Mouse (Mus musculus): ENCODE data around the gene Hoxa10. TPM values are rescaled to one million over a fixed set of nuclear protein-coding genes. Genes with fewer than 3 reads are reported as not detected.
A peak's percentile ranks its signal among the peaks of the same experiment; 100 is the strongest.

Hoxa10 gene
- polyA plus RNA-seq, 1 experiment from 2014 or later, result 0.31 TPM

DNA sequence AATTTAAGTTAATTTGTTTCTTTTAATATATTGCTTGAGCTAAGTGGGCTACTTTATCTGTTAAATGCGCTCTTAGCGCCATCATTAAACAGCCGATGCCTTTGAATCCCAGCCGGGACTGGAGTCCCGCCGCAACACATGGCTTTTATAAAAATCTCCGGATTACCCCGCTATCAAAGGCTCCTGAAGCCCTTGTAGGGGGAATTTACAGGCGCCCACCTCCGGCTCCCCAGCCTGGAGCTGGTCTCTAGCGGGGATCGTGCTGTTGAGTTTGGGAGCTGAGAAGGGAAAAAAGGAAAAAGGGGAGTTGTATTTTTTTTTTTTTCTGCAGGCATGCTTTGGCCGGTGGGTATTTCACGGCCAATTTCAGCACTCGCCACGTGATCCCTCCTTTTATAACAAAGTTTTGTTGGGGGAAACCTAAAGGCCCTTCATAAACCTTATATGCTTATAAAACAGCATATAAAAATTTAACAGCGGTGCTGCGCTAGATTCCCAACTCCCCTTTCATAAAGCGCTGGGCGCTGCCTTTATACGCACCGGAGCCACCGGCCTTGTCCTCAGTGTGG is 3.9 kb upstream of the Hoxa10 start:
- peak overlapping the region; percentile 42 for H3K4me2 ChIP-seq
- no peaks in the 10 kb centered on the region for H3K36me3 ChIP-seq
- peak overlapping the region; percentile 16 for H3K4me3 ChIP-seq
- ATAC-seq (ENCODE audit: insufficient number of reproducible peaks, low FRiP score), result no peak
- H3K9me3 ChIP-seq (replicated peaks), result no peaks in the 10 kb centered on the region
- H3K27ac ChIP-seq (ENCODE audit: poor library complexity, severe bottlenecking), result no peak overlapping the region
- peaks cover 95% of the 10 kb centered on the region for H3K27me3 ChIP-seq (replicated peaks)
- H3K4me1 ChIP-seq (replicated peaks), result 0 out of 2 replicates have a peak, but pooled peaks cover 8% of the 10 kb centered on the region
- 1% methylated on average over 23 of the region's 23 CpGs for WGBS
- H3K9ac ChIP-seq, result no peak overlapping the region

DNA sequence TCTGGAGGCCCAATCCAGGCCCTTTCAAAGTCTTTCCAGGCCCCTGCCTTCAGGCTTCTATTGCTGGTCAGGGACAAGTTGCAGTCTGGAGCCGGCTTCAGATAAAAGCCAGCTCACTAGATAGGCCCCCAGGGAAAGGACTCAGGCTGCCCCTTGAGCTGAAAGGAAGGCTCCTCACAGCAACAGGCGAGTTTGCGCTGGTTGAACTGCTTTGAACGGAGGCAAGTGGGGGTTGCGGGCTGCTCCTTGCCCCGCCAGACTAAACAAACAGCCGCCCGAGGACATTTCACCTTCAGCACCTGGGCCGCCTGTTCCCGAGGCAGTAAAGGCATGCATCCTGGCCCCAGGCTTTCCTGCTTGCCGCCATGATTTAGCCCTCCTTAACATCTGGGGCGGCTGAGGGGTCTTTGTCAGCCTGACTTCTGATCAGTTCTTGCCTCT is 3.0 kb upstream of the Hoxa10 start:
- H3K4me1 ChIP-seq (replicated peaks), result 0 out of 2 replicates have a peak, but pooled peaks cover 8% of the 10 kb centered on the region
- peaks cover 91% of the 10 kb centered on the region for H3K27me3 ChIP-seq (replicated peaks)
- H3K36me3 ChIP-seq, result no peaks in the 10 kb centered on the region
- no peak overlapping the region for H3K27ac ChIP-seq (ENCODE audit: poor library complexity, severe bottlenecking)
- no peak overlapping the region for H3K9ac ChIP-seq
- ATAC-seq (ENCODE audit: insufficient number of reproducible peaks, low FRiP score), result no peak
- H3K9me3 ChIP-seq (replicated peaks), result no peaks in the 10 kb centered on the region
- WGBS, result 3% methylated on average over 12 of the region's 12 CpGs
- H3K4me2 ChIP-seq, result no peak overlapping the region
- no peak overlapping the region for H3K4me3 ChIP-seq

DNA sequence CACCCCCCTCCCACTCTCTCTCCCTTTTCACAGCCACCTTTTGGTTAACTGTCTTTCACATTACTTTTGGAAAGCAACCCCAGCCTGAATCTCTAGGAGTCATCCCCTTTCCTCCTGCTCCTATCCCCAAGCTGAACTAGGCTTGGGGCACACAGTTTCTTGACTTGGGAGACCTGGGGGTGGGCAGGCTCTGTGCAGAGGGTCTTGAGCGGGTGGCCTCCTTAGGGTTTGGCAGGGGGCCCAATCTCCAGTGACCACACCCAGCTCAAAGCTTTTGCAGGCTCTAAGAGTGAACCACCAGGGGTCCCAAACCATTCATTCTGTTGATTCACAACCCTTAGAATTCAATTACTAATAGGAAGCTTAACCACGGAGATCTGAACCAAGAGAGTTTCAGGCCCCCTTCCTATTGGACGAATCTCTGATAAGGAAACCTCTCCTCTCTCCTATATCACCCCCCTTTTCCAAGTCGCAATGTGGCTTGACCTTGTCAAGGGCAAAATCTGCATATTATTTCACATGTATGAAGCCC is 2.2 kb upstream of the Hoxa10 start:
- ATAC-seq (ENCODE audit: insufficient number of reproducible peaks, low FRiP score), result no peak
- peaks cover 88% of the 10 kb centered on the region for H3K27me3 ChIP-seq (replicated peaks)
- 4% methylated on average over 4 of the region's 4 CpGs for WGBS
- H3K9me3 ChIP-seq (replicated peaks), result no peaks in the 10 kb centered on the region
- H3K27ac ChIP-seq (ENCODE audit: poor library complexity, severe bottlenecking), result no peak overlapping the region
- H3K4me1 ChIP-seq (replicated peaks), result 0 out of 2 replicates have a peak, but pooled peaks cover 8% of the 10 kb centered on the region
- H3K4me3 ChIP-seq, result no peak overlapping the region
- no peak overlapping the region for H3K9ac ChIP-seq
- no peaks in the 10 kb centered on the region for H3K36me3 ChIP-seq
- H3K4me2 ChIP-seq, result no peak overlapping the region

DNA sequence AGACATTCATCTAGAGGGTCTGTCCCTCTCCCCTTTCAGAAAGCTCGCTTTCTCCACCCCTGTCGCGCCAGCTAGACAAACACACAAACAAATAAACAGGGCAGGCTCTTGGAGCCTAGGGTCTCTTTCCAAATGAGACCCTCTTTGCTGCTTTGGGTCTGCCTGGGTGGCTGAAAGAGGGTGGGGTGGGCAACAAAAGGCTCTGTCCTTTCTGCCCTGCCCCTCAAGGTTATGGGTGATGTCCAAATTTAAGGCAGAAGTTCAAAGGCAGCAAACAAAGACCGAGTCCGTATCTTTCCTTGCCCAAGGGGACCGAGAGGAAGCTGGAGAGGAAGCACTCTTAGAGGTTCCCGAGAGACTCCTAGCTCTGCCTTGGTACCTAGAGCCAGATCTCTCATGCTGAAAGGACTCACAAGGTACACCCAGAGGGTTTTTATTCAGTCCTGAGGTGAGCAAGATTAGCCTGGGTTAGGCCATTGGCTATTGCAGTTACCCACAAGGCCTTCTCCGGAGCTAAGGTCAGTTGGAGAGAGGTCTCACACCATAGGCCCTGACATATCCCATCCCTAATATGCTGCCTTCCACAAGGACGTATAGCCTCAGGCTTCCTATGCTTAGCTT is 457 bp upstream of the Hoxa10 start:
- WGBS, result 2% methylated on average over 9 of the region's 9 CpGs
- peaks cover 90% of the 10 kb centered on the region for H3K27me3 ChIP-seq (replicated peaks)
- H3K4me2 ChIP-seq, result no peak overlapping the region
- H3K4me3 ChIP-seq, result no peak overlapping the region
- H3K4me1 ChIP-seq (replicated peaks), result 0 out of 2 replicates have a peak, but pooled peaks cover 6% of the 10 kb centered on the region
- no peak for ATAC-seq (ENCODE audit: insufficient number of reproducible peaks, low FRiP score)
- H3K9ac ChIP-seq, result no peak overlapping the region
- no peaks in the 10 kb centered on the region for H3K9me3 ChIP-seq (replicated peaks)
- no peak overlapping the region for H3K27ac ChIP-seq (ENCODE audit: poor library complexity, severe bottlenecking)
- no peaks in the 10 kb centered on the region for H3K36me3 ChIP-seq

DNA sequence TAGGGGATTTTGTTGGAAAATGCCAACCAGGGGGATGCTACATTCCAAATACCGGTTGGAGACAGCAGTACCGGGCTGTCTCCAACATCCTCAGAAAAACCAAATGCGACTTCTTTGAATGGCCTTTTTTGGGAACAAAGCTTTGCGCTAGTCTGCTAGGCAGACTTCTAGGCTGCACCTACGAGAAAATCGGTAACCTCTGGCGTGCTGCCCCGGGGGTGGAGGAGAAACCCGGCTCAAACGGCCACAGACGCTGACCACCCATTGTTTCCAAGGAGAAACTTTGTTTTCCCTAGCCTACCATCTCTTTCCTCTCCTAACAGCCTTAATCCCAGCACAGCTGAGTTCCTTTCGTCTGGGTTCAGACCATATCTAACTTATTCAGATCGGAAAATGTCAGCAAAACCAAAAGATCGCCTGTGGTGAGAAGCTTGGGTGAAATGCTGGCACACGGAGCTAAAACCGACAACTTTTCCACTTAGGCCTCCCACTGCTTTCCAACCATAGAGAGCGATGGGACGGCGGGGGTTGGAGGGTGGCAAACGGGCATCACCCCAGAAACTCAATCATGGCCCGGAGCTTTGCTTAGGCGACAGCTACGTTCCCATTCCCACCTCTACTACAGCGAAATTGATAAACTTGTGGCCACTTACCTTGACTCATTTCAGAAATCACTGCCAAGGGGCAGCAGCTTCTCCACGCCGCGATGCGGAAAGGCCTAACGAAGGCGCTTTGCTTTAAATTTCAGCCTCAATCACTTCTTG is 847 bp downstream of the Hoxa10 start:
- H3K9me3 ChIP-seq (replicated peaks), result no peaks in the 10 kb centered on the region
- no peak overlapping the region for H3K9ac ChIP-seq
- H3K27me3 ChIP-seq (replicated peaks), result peaks cover 90% of the 10 kb centered on the region
- no peaks in the 10 kb centered on the region for H3K36me3 ChIP-seq
- H3K4me3 ChIP-seq, result peak overlapping the region; percentile 26
- peak overlapping the region; percentile 48 for H3K4me2 ChIP-seq
- 0 out of 2 replicates have a peak, but pooled peaks cover under 1% of the 10 kb centered on the region for H3K4me1 ChIP-seq (replicated peaks)
- H3K27ac ChIP-seq (ENCODE audit: poor library complexity, severe bottlenecking), result no peak overlapping the region
- 1% methylated on average over 30 of the region's 30 CpGs for WGBS
- no peak for ATAC-seq (ENCODE audit: insufficient number of reproducible peaks, low FRiP score)

DNA sequence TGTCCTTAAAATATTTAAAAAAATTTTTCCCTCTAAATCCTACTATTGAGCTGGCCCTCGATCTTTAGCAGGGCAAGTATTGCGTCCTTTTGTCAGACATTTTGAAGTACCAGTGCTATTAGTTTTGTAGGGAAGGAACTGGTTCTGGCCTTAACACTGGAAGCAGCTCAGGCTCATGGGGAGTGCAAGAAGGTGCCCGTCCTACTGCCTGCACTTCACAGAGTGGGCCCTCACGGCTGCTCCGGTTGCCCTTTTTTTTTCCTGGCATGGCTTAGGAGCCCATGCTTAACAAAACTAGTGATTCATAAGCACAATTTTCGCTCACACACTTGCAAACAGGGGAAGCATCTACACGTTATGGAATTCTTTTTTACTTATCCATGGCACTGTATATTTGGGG is 1.7 kb downstream of the Hoxa10 start:
- Histone ChIP-seq H3K9ac (no peak overlapping the region), H3K4me1 (replicated peaks) (no peaks in the 10 kb centered on the region)

DNA sequence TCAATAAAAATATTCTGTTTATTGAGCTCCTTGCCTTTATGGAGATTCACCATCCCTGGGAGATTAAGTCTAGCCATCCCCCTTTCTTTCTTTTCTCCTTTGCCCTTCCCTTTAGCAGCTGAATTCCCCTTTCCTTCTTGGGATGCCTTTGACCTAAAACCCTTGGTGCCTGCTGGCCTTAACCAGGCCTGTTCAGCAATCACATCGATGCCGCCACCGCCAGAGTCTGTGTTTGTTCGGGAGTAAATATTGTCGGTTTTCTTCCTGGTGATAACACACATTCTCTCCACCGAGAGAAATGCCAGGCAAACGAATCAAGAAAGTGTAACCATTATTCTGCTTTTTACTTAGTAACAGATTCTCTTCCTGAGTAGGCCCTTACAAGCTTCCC is 2.5 kb downstream of the Hoxa10 start:
- H3K27me3 ChIP-seq (replicated peaks), result peaks cover 91% of the 10 kb centered on the region
- H3K4me3 ChIP-seq, result no peak overlapping the region
- no peak overlapping the region for H3K9ac ChIP-seq
- no peak for ATAC-seq (ENCODE audit: insufficient number of reproducible peaks, low FRiP score)
- H3K9me3 ChIP-seq (replicated peaks), result no peaks in the 10 kb centered on the region
- H3K4me2 ChIP-seq, result no peak overlapping the region
- H3K36me3 ChIP-seq, result no peaks in the 10 kb centered on the region
- WGBS, result under 1% methylated on average over 7 of the region's 7 CpGs
- H3K27ac ChIP-seq (ENCODE audit: poor library complexity, severe bottlenecking), result no peak overlapping the region
- H3K4me1 ChIP-seq (replicated peaks), result no peaks in the 10 kb centered on the region

More for the DNA sequence above, 1.7 kb downstream of the Hoxa10 start:
- WGBS, result 1% methylated on average over 7 of the region's 7 CpGs
- Histone ChIP-seq H3K4me3 (no peak overlapping the region), H3K9me3 (replicated peaks) (no peaks in the 10 kb centered on the region), H3K27me3 (replicated peaks) (peaks cover 91% of the 10 kb centered on the region), H3K27ac (ENCODE audit: poor library complexity, severe bottlenecking) (no peak overlapping the region), H3K4me2 (no peak overlapping the region), H3K36me3 (no peaks in the 10 kb centered on the region)
- no peak for ATAC-seq (ENCODE audit: insufficient number of reproducible peaks, low FRiP score)

DNA sequence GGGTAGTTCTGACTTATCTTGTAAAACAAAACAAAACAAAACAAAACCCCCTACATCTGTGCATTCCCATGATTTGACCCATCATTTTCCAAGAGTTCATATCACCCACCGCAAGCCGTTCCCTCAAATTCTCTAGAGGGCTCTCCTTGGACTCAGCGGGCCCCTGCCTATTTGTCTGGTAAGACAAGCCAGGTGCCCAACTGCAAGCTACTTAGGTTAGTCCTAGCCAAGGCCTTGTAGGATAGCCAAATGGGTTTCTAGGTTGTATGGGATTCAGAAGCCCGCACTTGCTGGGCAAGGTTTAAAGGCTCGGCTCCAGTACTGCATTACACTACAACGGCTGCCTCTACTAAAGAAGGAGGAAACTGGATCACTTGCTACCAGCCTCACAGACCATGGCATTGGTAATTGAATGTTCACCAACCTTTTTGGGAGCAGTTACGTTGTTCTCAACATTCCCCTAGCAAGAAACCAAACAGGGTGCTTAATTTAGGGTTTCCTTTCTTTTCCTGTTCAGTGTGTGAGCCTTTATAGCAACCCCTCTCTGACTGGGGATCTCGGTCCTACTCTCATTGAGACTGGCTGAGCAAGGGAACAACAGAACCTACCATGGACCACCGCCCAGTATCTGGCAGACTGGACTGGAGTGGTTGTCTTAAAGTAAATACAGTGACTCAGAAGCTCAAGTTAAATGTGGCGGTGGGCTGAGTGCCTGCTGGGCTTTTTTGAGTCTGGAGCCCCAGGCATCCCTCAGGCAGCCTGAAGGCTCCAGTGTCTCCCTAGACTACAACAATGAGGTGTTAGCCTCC is 3.1 kb downstream of the Hoxa10 start:
- Histone ChIP-seq H3K27ac (ENCODE audit: poor library complexity, severe bottlenecking) (no peak overlapping the region), H3K9ac (no peak overlapping the region), H3K36me3 (no peaks in the 10 kb centered on the region), H3K4me1 (replicated peaks) (0 out of 2 replicates have a peak, but pooled peaks cover 2% of the 10 kb centered on the region), H3K4me3 (no peak overlapping the region), H3K27me3 (replicated peaks) (peaks cover 91% of the 10 kb centered on the region), H3K4me2 (no peak overlapping the region), H3K9me3 (replicated peaks) (no peaks in the 10 kb centered on the region)
- no peak for ATAC-seq (ENCODE audit: insufficient number of reproducible peaks, low FRiP score)
- 8% methylated on average over 10 of the region's 10 CpGs for WGBS

DNA sequence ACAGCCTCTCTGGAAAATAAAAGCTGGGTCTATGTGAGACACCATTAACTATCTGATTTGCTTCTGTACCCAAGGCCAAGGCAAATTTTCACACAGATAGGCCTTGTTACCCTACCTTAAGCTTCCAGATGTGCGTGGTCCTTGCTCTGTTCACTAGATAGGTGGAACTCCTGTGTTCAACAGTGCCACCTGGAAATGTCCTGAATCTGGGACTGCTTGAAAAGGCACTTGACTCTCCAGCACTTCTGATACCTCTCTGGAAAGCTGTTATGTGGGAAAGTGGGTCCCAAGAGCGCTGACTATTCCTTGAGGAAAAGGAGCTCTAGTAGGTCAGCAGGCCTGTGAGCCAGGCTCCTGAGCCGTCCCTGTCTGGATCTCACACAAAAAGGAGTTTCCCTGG is 3.8 kb downstream of the Hoxa10 start:
- no peak overlapping the region for H3K9ac ChIP-seq
- H3K36me3 ChIP-seq, result no peaks in the 10 kb centered on the region
- 20% methylated on average over 3 of the region's 3 CpGs for WGBS
- H3K4me2 ChIP-seq, result no peak overlapping the region
- no peak overlapping the region for H3K4me3 ChIP-seq
- no peak overlapping the region for H3K27ac ChIP-seq (ENCODE audit: poor library complexity, severe bottlenecking)
- no peaks in the 10 kb centered on the region for H3K9me3 ChIP-seq (replicated peaks)
- ATAC-seq (ENCODE audit: insufficient number of reproducible peaks, low FRiP score), result no peak
- H3K4me1 ChIP-seq (replicated peaks), result 0 out of 2 replicates have a peak, but pooled peaks cover 3% of the 10 kb centered on the region
- peaks cover 92% of the 10 kb centered on the region for H3K27me3 ChIP-seq (replicated peaks)

DNA sequence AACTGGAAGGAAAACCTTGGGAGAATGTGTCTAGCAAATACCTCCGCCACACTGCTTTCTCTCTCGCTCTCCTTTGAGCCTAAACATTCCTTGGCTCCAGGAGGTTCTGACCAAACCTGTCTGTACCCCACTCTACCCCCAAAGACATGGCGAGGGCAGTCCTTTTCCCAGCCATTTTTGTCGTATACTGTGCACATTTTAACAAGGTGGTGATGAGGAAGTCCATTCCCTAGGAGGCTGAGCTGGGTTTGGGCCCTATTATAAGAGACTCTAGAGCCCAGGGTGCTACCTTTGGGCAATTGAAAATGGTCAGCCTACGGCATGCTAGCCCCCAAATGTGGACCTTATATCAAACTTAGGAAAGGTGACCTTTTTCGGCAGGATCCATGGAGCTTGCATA is 4.8 kb downstream of the Hoxa10 start:
- Histone ChIP-seq H3K27me3 (replicated peaks) (peaks cover 87% of the 10 kb centered on the region), H3K9ac (no peak overlapping the region), H3K4me3 (no peak overlapping the region), H3K36me3 (no peaks in the 10 kb centered on the region), H3K27ac (ENCODE audit: poor library complexity, severe bottlenecking) (no peak overlapping the region), H3K4me1 (replicated peaks) (0 out of 2 replicates have a peak, but pooled peaks cover 3% of the 10 kb centered on the region), H3K4me2 (no peak overlapping the region), H3K9me3 (replicated peaks) (no peaks in the 10 kb centered on the region)
- WGBS, result 19% methylated on average over 6 of the region's 6 CpGs
- ATAC-seq (ENCODE audit: insufficient number of reproducible peaks, low FRiP score), result no peak

All from heart, embryonic 12.5 days (tissue).